Mouse (Mus musculus) kidney, adult 11 months (tissue): Measurements from ENCODE around the gene Kcnh6.

Experiments used
- DNase-seq: peaks from one replicate; pipeline ENCODE4 v3.0.0; 2022

Kcnh6 gene

GRCm38 (mm10) chr11:106007821-106008220, at the start of gene Kcnh6:
Gene Kcnh6 (plus strand): TSS chr11:106008124.
- peak; percentile 45 for DNase-seq

- no peak for DNase-seq
Measured at GRCm38 (mm10) chr11:105958566-105958965, 49.4 kb upstream of the Kcnh6 start.

GRCm38 (mm10) chr11:105959355-105959754, 48.6 kb upstream of the Kcnh6 start:
- DNase-seq = no peak

GRCm38 (mm10) chr11:105964691-105965090, 43.2 kb upstream of the Kcnh6 start:
- DNase-seq = no peak

- DNase-seq = no peak
Measured at GRCm38 (mm10) chr11:105966288-105966687, 41.6 kb upstream of the Kcnh6 start.

- peak; percentile 30 for DNase-seq
Measured at GRCm38 (mm10) chr11:105967741-105968574, 40.0 kb upstream of the Kcnh6 start, which contains the start of gene Ace. Gene Ace (plus strand): TSS chr11:105967945.

GRCm38 (mm10) chr11:105968948-105969347, 39.0 kb upstream of the Kcnh6 start:
- DNase-seq = no peak

GRCm38 (mm10) chr11:105969516-105969915, 38.4 kb upstream of the Kcnh6 start:
- DNase-seq = peak; percentile 45

- peak; percentile 74 for DNase-seq
Measured at GRCm38 (mm10) chr11:105974593-105974992, 33.3 kb upstream of the Kcnh6 start.

GRCm38 (mm10) chr11:105975050-105975449, 32.9 kb upstream of the Kcnh6 start:
- peak; percentile 43 for DNase-seq

- DNase-seq = no peak
Measured at GRCm38 (mm10) chr11:105975636-105976035, 32.3 kb upstream of the Kcnh6 start.

- DNase-seq = no peak
Measured at GRCm38 (mm10) chr11:105978232-105978631, 29.7 kb upstream of the Kcnh6 start.

GRCm38 (mm10) chr11:105978634-105979033, 29.3 kb upstream of the Kcnh6 start:
- no peak for DNase-seq

GRCm38 (mm10) chr11:105984452-105984851, 23.5 kb upstream of the Kcnh6 start:
- DNase-seq = no peak

- no peak for DNase-seq
Measured at GRCm38 (mm10) chr11:105987446-105987845, 20.5 kb upstream of the Kcnh6 start.

GRCm38 (mm10) chr11:105989446-105989845, 18.5 kb upstream of the Kcnh6 start:
- no peak for DNase-seq

GRCm38 (mm10) chr11:105990231-105990630, 17.7 kb upstream of the Kcnh6 start:
- DNase-seq = peak; percentile 44

- no peak for DNase-seq
Measured at GRCm38 (mm10) chr11:105994375-105994774, 13.5 kb upstream of the Kcnh6 start, which contains the start of gene Ace3. Gene Ace3 (plus strand): TSS chr11:105994675.

- DNase-seq = no peak
Measured at GRCm38 (mm10) chr11:106000062-106000461, 7.9 kb upstream of the Kcnh6 start.

- DNase-seq = peak; percentile 31
Measured at GRCm38 (mm10) chr11:106001718-106002117, 6.2 kb upstream of the Kcnh6 start.

GRCm38 (mm10) chr11:106004576-106004975, 3.3 kb upstream of the Kcnh6 start:
- DNase-seq = peak; percentile 58

GRCm38 (mm10) chr11:106005970-106006369, 2.0 kb upstream of the Kcnh6 start:
- peak; percentile 85 for DNase-seq

- DNase-seq = no peak
Measured at GRCm38 (mm10) chr11:106012711-106013110, 4.8 kb downstream of the Kcnh6 start.

- no peak for DNase-seq
Measured at GRCm38 (mm10) chr11:106013556-106014225, 5.8 kb downstream of the Kcnh6 start.
